Mouse (Mus musculus) midbrain, embryonic 16.5 days (tissue): ENCODE results near the gene Gm20388. TPM values are rescaled to one million over a fixed set of nuclear protein-coding genes. Genes with fewer than 3 reads are reported as not detected.
"Not testable (repeated sequence)": the region's sequence is repeated elsewhere in the genome, so short reads cannot be mapped to it uniquely, and the experiment has no call there.

Experiments
- ATAC-seq: fragments of 200-750 bp; cut with Nextera tagmentation; 2 replicates; pipeline ENCODE4 v1.8.0; 2017; ENCODE audit warnings: moderate TSS enrichment
- H3K27ac ChIP-seq: fragments of 300-500 bp; sonication (generic); 2 replicates; pipeline ENCODE4 v1.5.1; 2014; ENCODE audit warnings: mild to moderate bottlenecking, low read length, mixed read lengths
- H3K27me3 ChIP-seq: fragments of 300-500 bp; sonication (generic); 2 replicates; pipeline ENCODE4 v1.6.1; 2014; ENCODE audit warnings: low read depth, low read length, mixed read lengths; ENCODE audit not compliant: control insufficient read depth, insufficient read depth
- H3K36me3 ChIP-seq: fragments of 300-500 bp; sonication (generic); 2 replicates; pipeline ENCODE4 v1.6.1; 2014; ENCODE audit warnings: mild to moderate bottlenecking, low read length, moderate library complexity, mixed read lengths; ENCODE audit not compliant: control insufficient read depth, insufficient read depth
- H3K4me1 ChIP-seq: fragments of 300-500 bp; sonication (generic); 2 replicates; pipeline ENCODE4 v1.6.1; 2014; ENCODE audit warnings: mild to moderate bottlenecking, low read length, mixed read lengths; ENCODE audit not compliant: control insufficient read depth, insufficient read depth
- H3K4me2 ChIP-seq: fragments of 300-500 bp; sonication (generic); 2 replicates; pipeline ENCODE4 v1.6.1; 2014; ENCODE audit warnings: mild to moderate bottlenecking, low read length, mixed read lengths
- H3K4me3 ChIP-seq: fragments of 300-500 bp; sonication (generic); 2 replicates; pipeline ENCODE4 v1.5.1; 2014; ENCODE audit warnings: low read depth, mild to moderate bottlenecking, low read length, moderate library complexity, mixed read lengths
- H3K9ac ChIP-seq: fragments of 300-500 bp; sonication (generic); 2 replicates; pipeline ENCODE4 v1.6.1; 2014; ENCODE audit warnings: low read depth, low read length, mixed read lengths
- H3K9me3 ChIP-seq: fragments of 300-500 bp; sonication (generic); replicated peaks from 2 replicates; pipeline ENCODE4 v1.6.1; 2014; ENCODE audit warnings: mild to moderate bottlenecking, low read length, mixed read lengths; ENCODE audit not compliant: control insufficient read depth, poor library complexity, severe bottlenecking
- WGBS: fragments of 180-500 bp; shearing (Covaris S2); extraction: QIAGEN DNeasy Blood & Tissue Kit; methylation state at CpG from one replicate; pipeline ENCODE4 v1.1.7; 2014; 5-methylcytosine and 5-hydroxymethylcytosine counted together
- polyA plus RNA-seq: library from polyadenylated mRNA; unstranded; fragments of >200 nt; fragmentation: Nextera tagmentation; extraction: Ambion mirVana; gene quantifications from 2 replicates; pipeline ENCODE4 v1.2.1, GENCODE M21; 2015

Gene Gm20388
- polyA plus RNA-seq, 1 experiment from 2014 or later, result 7.5 TPM

GRCm38 (mm10) chr8:121433466-121433865 is 1522.8 kb downstream of the Gm20388 start:
- Histone ChIP-seq H3K9me3 (no peaks in the 10 kb centered on the region), H3K9ac (0 out of 2 replicates have a peak overlapping the region, but pooled peaks have one; percentile 34), H3K4me2 (peak overlapping the region; percentile 6; the same call in 1 of the 2 replicates), H3K4me3 (no peak overlapping the region), H3K36me3 (no peaks in the 10 kb centered on the region), H3K4me1 (peaks cover 4% of the 10 kb centered on the region; the same call in 1 of the 2 replicates), H3K27ac (no peak overlapping the region), H3K27me3 (peaks cover 10% of the 10 kb centered on the region)
- WGBS, result 10% methylated on average over 17 of the region's 17 CpGs
- ATAC-seq, result no peak

GRCm38 (mm10) chr8:121436656-121437055 is 1526.0 kb downstream of the Gm20388 start:
- Histone ChIP-seq H3K9me3 (no peaks in the 10 kb centered on the region), H3K9ac (no peak overlapping the region), H3K36me3 (no peaks in the 10 kb centered on the region), H3K4me3 (no peak overlapping the region), H3K4me1 (peaks cover 4% of the 10 kb centered on the region; the same call in 1 of the 2 replicates), H3K27me3 (peaks cover 10% of the 10 kb centered on the region), H3K4me2 (no peak overlapping the region), H3K27ac (no peak overlapping the region)
- ATAC-seq, result no peak
- WGBS, result 72% methylated on average over 5 of the region's 5 CpGs

- Histone ChIP-seq H3K4me1 (peaks cover 4% of the 10 kb centered on the region; the same call in 1 of the 2 replicates), H3K9ac (no peak overlapping the region), H3K27ac (no peak overlapping the region), H3K27me3 (peaks cover 10% of the 10 kb centered on the region), H3K9me3 (no peaks in the 10 kb centered on the region), H3K36me3 (no peaks in the 10 kb centered on the region), H3K4me2 (no peak overlapping the region), H3K4me3 (no peak overlapping the region)
- WGBS, result 79% methylated on average over 6 of the region's 6 CpGs
- no peak for ATAC-seq
These were observed 1526.9 kb downstream of the Gm20388 start for GRCm38 (mm10) chr8:121437506-121437905.

- Histone ChIP-seq H3K4me3 (no peak overlapping the region), H3K4me1 (peaks cover 4% of the 10 kb centered on the region; the same call in 1 of the 2 replicates), H3K36me3 (no peaks in the 10 kb centered on the region), H3K27me3 (peaks cover 5% of the 10 kb centered on the region), H3K9me3 (no peaks in the 10 kb centered on the region), H3K4me2 (no peak overlapping the region), H3K9ac (no peak overlapping the region), H3K27ac (no peak overlapping the region)
- 29% methylated on average over 6 of the region's 6 CpGs for WGBS
- no peak for ATAC-seq
These were observed 1527.5 kb downstream of the Gm20388 start for GRCm38 (mm10) chr8:121438111-121438510.

GRCm38 (mm10) chr8:121439351-121439750 is 1528.7 kb downstream of the Gm20388 start:
- Histone ChIP-seq H3K9ac (no peak overlapping the region), H3K27me3 (0 out of 2 replicates have a peak, but pooled peaks cover 1% of the 10 kb centered on the region)
- no peak for ATAC-seq

GRCm38 (mm10) chr8:121443361-121443760 is 1532.7 kb downstream of the Gm20388 start:
- no peaks in the 10 kb centered on the region for H3K27me3 ChIP-seq
- H3K4me3 ChIP-seq, result no peak overlapping the region
- 70% methylated on average over 7 of the region's 7 CpGs for WGBS
- H3K9me3 ChIP-seq, result no peaks in the 10 kb centered on the region
- no peak overlapping the region for H3K27ac ChIP-seq
- H3K4me2 ChIP-seq, result no peak overlapping the region
- no peaks in the 10 kb centered on the region for H3K36me3 ChIP-seq
- no peak overlapping the region for H3K9ac ChIP-seq
- ATAC-seq, result no peak
- no peaks in the 10 kb centered on the region for H3K4me1 ChIP-seq

More at GRCm38 (mm10) chr8:121439351-121439750, 1528.7 kb downstream of the Gm20388 start:
- no peaks in the 10 kb centered on the region for H3K36me3 ChIP-seq
- H3K9me3 ChIP-seq, result no peaks in the 10 kb centered on the region
- no peak overlapping the region for H3K4me3 ChIP-seq
- no peak overlapping the region for H3K27ac ChIP-seq
- H3K4me1 ChIP-seq, result no peaks in the 10 kb centered on the region
- no peak overlapping the region for H3K4me2 ChIP-seq
- 82% methylated on average over 4 of the region's 4 CpGs for WGBS

GRCm38 (mm10) chr8:121444521-121444920 is 1533.9 kb downstream of the Gm20388 start:
- ATAC-seq, H3K27me3 ChIP-seq, H3K27ac ChIP-seq, H3K4me2 ChIP-seq, H3K9me3 ChIP-seq, H3K4me3 ChIP-seq, H3K4me1 ChIP-seq, H3K9ac ChIP-seq, H3K36me3 ChIP-seq: not testable (repeated sequence)
- WGBS, result 100% methylated on average over 1 of the region's 1 CpGs

GRCm38 (mm10) chr8:121445027-121445471 is 1534.4 kb downstream of the Gm20388 start:
- H3K9me3 ChIP-seq, result no peaks in the 10 kb centered on the region
- no peaks in the 10 kb centered on the region for H3K4me1 ChIP-seq
- no peak overlapping the region for H3K4me2 ChIP-seq
- no peak overlapping the region for H3K9ac ChIP-seq
- no peaks in the 10 kb centered on the region for H3K36me3 ChIP-seq
- no peak for ATAC-seq
- WGBS, result 88% methylated on average over 10 of the region's 10 CpGs
- no peak overlapping the region for H3K27ac ChIP-seq
- no peak overlapping the region for H3K4me3 ChIP-seq
- no peaks in the 10 kb centered on the region for H3K27me3 ChIP-seq

- Histone ChIP-seq H3K4me2 (no peak overlapping the region), H3K27me3 (no peaks in the 10 kb centered on the region), H3K9ac (no peak overlapping the region), H3K27ac (no peak overlapping the region), H3K36me3 (no peaks in the 10 kb centered on the region), H3K4me3 (no peak overlapping the region), H3K9me3 (no peaks in the 10 kb centered on the region), H3K4me1 (no peaks in the 10 kb centered on the region)
- WGBS, result 86% methylated on average over 12 of the region's 12 CpGs
- no peak for ATAC-seq
These were observed 1535.5 kb downstream of the Gm20388 start for GRCm38 (mm10) chr8:121446133-121446532.
